Comparison of ENCODE assay signal across 8 mouse cellular contexts in genomic region chr6:21850526-21851345, GRCm38 (mm10). TPM values are rescaled to one million over a fixed set of nuclear protein-coding genes. Genes with fewer than 3 reads are reported as not detected.
DNase-seq lines count a peak whose midpoint lies in the region; ATAC-seq and TF ChIP-seq lines count a peak whose summit lies in the region.

No protein-coding gene starts in this region.

- no peak for TF ChIP-seq CTCF in left cerebral cortex, adult 2 months (IDR thresholded peaks at IDR 0.05)
- TF ChIP-seq CTCF in hindbrain, postnatal 0 days (IDR thresholded peaks at IDR 0.05; ENCODE audit: low read depth): no peak

- WGBS in forebrain, embryonic 12.5 days: 30% methylated on average over 21 of the region's 21 CpGs
- 26% methylated on average over 21 of the region's 21 CpGs for WGBS in hindbrain, postnatal 0 days
- WGBS in liver, embryonic 13.5 days (ENCODE audit: insufficient replicate concordance): 10% methylated on average over 21 of the region's 21 CpGs
- WGBS in stomach, embryonic 14.5 days: 14% methylated on average over 21 of the region's 21 CpGs

- no peaks in the 10 kb centered on the region for H3K27me3 ChIP-seq in forebrain, embryonic 12.5 days
- no peaks in the 10 kb centered on the region for H3K27me3 ChIP-seq in hindbrain, postnatal 0 days (ENCODE audit: insufficient read depth, low read length)
- H3K27me3 ChIP-seq in liver, embryonic 13.5 days: peaks cover 16% of the 10 kb centered on the region
- H3K27me3 ChIP-seq in stomach, embryonic 14.5 days (ENCODE audit: control insufficient read depth, insufficient read depth, low read length): no peaks in the 10 kb centered on the region

- no peak for DNase-seq in left cerebral cortex, adult 2 months (ENCODE audit: extremely low spot score in 1 of 2, low spot score in 2 of 2)
- no peak for DNase-seq in left cerebral cortex, adult 11 months (ENCODE audit: low spot score)
- peak; percentile 18 for DNase-seq in hindbrain, postnatal 0 days (ENCODE audit: low spot score)
- peak; percentile 18 for DNase-seq in liver, embryonic 13.5 days
- no peak for DNase-seq in thymus, postnatal 14 days
- no peak for DNase-seq in left cerebral cortex, postnatal 14 days (ENCODE audit: low spot score in 2 of 2)

- H3K27ac ChIP-seq in left cerebral cortex, adult 2 months: no peak overlapping the region
- no peak overlapping the region for H3K27ac ChIP-seq in forebrain, embryonic 12.5 days
- H3K27ac ChIP-seq in hindbrain, postnatal 0 days: no peak overlapping the region
- peak overlapping the region; percentile 63 for H3K27ac ChIP-seq in liver, embryonic 13.5 days
- peak overlapping the region; percentile 94; the same call in 1 of the 2 replicates for H3K27ac ChIP-seq in stomach, embryonic 14.5 days (ENCODE audit: low read length)

- peak; percentile 36 for ATAC-seq in forebrain, embryonic 12.5 days (ENCODE audit: low FRiP score)
- peak; percentile 18; the same call in 1 of the 2 replicates for ATAC-seq in hindbrain, postnatal 0 days
- ATAC-seq in liver, embryonic 13.5 days (ENCODE audit: low read depth): peak; percentile 65
- no peak for ATAC-seq in stomach, embryonic 14.5 days (ENCODE audit: insufficient number of reproducible peaks, insufficient read depth, low FRiP score, low read depth)

- peaks cover 8% of the 10 kb centered on the region for H3K36me3 ChIP-seq in forebrain, embryonic 12.5 days (replicated peaks)
- no peaks in the 10 kb centered on the region for H3K36me3 ChIP-seq in hindbrain, postnatal 0 days (ENCODE audit: insufficient read depth, low read length)
- no peaks in the 10 kb centered on the region for H3K36me3 ChIP-seq in liver, embryonic 13.5 days
- H3K36me3 ChIP-seq in stomach, embryonic 14.5 days (ENCODE audit: control insufficient read depth, insufficient read depth, low read length): peaks cover 11% of the 10 kb centered on the region

- peak overlapping the region; percentile 63 for H3K4me2 ChIP-seq in forebrain, embryonic 12.5 days
- H3K4me2 ChIP-seq in hindbrain, postnatal 0 days (ENCODE audit: low read depth, low read length): peak overlapping the region; percentile 79
- peak overlapping the region; percentile 87 for H3K4me2 ChIP-seq in liver, embryonic 13.5 days
- peak overlapping the region; percentile 70 for H3K4me2 ChIP-seq in stomach, embryonic 14.5 days (replicated peaks; ENCODE audit: low read depth, low read length)

- peak overlapping the region; percentile 86; the same call in 1 of the 2 replicates for H3K9ac ChIP-seq in forebrain, embryonic 12.5 days
- peak overlapping the region; percentile 83 for H3K9ac ChIP-seq in hindbrain, postnatal 0 days (replicated peaks; ENCODE audit: low read length)
- peak overlapping the region; percentile 71 for H3K9ac ChIP-seq in liver, embryonic 13.5 days
- H3K9ac ChIP-seq in stomach, embryonic 14.5 days (replicated peaks; ENCODE audit: low read depth, low read length): peak overlapping the region; percentile 76

- peaks cover 18% of the 10 kb centered on the region for H3K4me1 ChIP-seq in forebrain, embryonic 12.5 days
- no peaks in the 10 kb centered on the region for H3K4me1 ChIP-seq in hindbrain, postnatal 0 days (ENCODE audit: insufficient read depth, low read length)
- peaks cover 10% of the 10 kb centered on the region for H3K4me1 ChIP-seq in liver, embryonic 13.5 days (replicated peaks)
- H3K4me1 ChIP-seq in stomach, embryonic 14.5 days (ENCODE audit: control insufficient read depth, insufficient read depth, low read length): peaks cover 3% of the 10 kb centered on the region; the same call in 1 of the 2 replicates

- peak overlapping the region; percentile 82 for H3K4me3 ChIP-seq in left cerebral cortex, adult 2 months
- H3K4me3 ChIP-seq in forebrain, embryonic 12.5 days (replicated peaks): peak overlapping the region; percentile 81
- H3K4me3 ChIP-seq in hindbrain, postnatal 0 days (ENCODE audit: low read length): peak overlapping the region; percentile 87
- H3K4me3 ChIP-seq in liver, embryonic 13.5 days (replicated peaks): peak overlapping the region; percentile 65
- peak overlapping the region; percentile 88 for H3K4me3 ChIP-seq in stomach, embryonic 14.5 days (ENCODE audit: low read depth, low read length)

- H3K9me3 ChIP-seq in forebrain, embryonic 12.5 days: no peaks in the 10 kb centered on the region
- H3K9me3 ChIP-seq in hindbrain, postnatal 0 days (ENCODE audit: low read length): no peaks in the 10 kb centered on the region
- H3K9me3 ChIP-seq in liver, embryonic 13.5 days (replicated peaks): no peaks in the 10 kb centered on the region
- H3K9me3 ChIP-seq in stomach, embryonic 14.5 days (ENCODE audit: control insufficient read depth, low read depth, low read length): no peaks in the 10 kb centered on the region

- intact Hi-C loops in left cerebral cortex, adult 2 months (cut with DNase I): loop anchor here (2.0 kb wide), 1 partner anchor 98 kb away; the partner anchor contains the start of gene Ing3
- intact Hi-C loops in left cerebral cortex, postnatal 14 days (cut with DNase I): loop anchor here (5.0 kb wide), 1 partner anchor 97 kb away; the partner anchor contains the start of gene Ing3

RNA-seq across cellular contexts. Expression of gene Tspan12, which starts 1.6 kb away (rescaled TPM):
- total RNA-seq in left cerebral cortex, adult 2 months (2021): 10 to 100 TPM; 20.4 to 24.6 TPM
- 54.9 and 57.5 TPM in 2 replicates for polyA plus RNA-seq in forebrain, embryonic 12.5 days (2016; fragmentation: Nextera tagmentation; extraction: Ambion mirVana)
- total RNA-seq in hindbrain, postnatal 0 days (2014; rRNA removed): 24.8 and 36.7 TPM in 2 replicates
- 62.5 and 65.6 TPM in 2 replicates for polyA plus RNA-seq in hindbrain, postnatal 0 days (2015; fragmentation: Nextera tagmentation; extraction: Ambion mirVana)
- 23.3 and 29.1 TPM in 2 replicates for polyA plus RNA-seq in liver, embryonic 13.5 days (2015; fragmentation: Nextera tagmentation; extraction: Ambion mirVana)
- polyA plus RNA-seq in stomach, embryonic 14.5 days (2014; fragmentation: Nextera tagmentation; extraction: Ambion mirVana): 88.3 and 89.5 TPM in 2 replicates
- 10 to 100 TPM; 25.9 to 26.1 TPM for total RNA-seq in left cerebral cortex, postnatal 14 days (2021)

Comparison
In these comparisons a context has a peak if more than half of its experiments do, and no peak if none do; other contexts are left out.
1. DNase-seq: peak in hindbrain, postnatal 0 days (single experiment) and liver, embryonic 13.5 days (single experiment); none in left cerebral cortex, adult 2 months (0 of 2), left cerebral cortex, adult 11 months (single experiment), thymus, postnatal 14 days (single experiment) and left cerebral cortex, postnatal 14 days (0 of 2).
2. H3K27ac ChIP-seq: peak in liver, embryonic 13.5 days (single experiment) and stomach, embryonic 14.5 days (single experiment); none in left cerebral cortex, adult 2 months (single experiment), forebrain, embryonic 12.5 days (single experiment) and hindbrain, postnatal 0 days (single experiment).
3. Peak in every context shown above with its lines, with median percentiles within 50 percentile points of each other: H3K4me3 ChIP-seq, H3K4me2 ChIP-seq and H3K9ac ChIP-seq.